Mouse (Mus musculus) spleen, postnatal 36 days (tissue): ENCODE results near the gene Hmx1.

ENCODE experiments used
- DNase-seq, 2 experiments: peaks; one replicate each; pipeline ENCODE4 v3.0.0; 2022; ENCODE audit warnings: low spot score in 2 of 2, mixed read lengths in 1 of 2

The Hmx1 gene

GRCm38 (mm10) chr5:35398310-35398910, 9.5 kb downstream of the Hmx1 start:
- DNase-seq: no peak

- DNase-seq: no peak
Measured at GRCm38 (mm10) chr5:35399061-35399460, 10.2 kb downstream of the Hmx1 start.

- no peak for DNase-seq
Measured at GRCm38 (mm10) chr5:35399704-35400320, 10.9 kb downstream of the Hmx1 start.

- DNase-seq: no peak
Measured at GRCm38 (mm10) chr5:35401240-35401639, 12.3 kb downstream of the Hmx1 start.

- no peak for DNase-seq
Measured at GRCm38 (mm10) chr5:35407411-35407930, 18.6 kb downstream of the Hmx1 start.

- no peak for DNase-seq
Measured at GRCm38 (mm10) chr5:35411028-35411427, 22.1 kb downstream of the Hmx1 start.

- no peak for DNase-seq
Measured at GRCm38 (mm10) chr5:35412833-35413232, 23.9 kb downstream of the Hmx1 start.

GRCm38 (mm10) chr5:35417707-35418106, 28.8 kb downstream of the Hmx1 start:
- no peak for DNase-seq

GRCm38 (mm10) chr5:35421622-35422021, 32.7 kb downstream of the Hmx1 start:
- no peak for DNase-seq

GRCm38 (mm10) chr5:35425218-35425617, 36.3 kb downstream of the Hmx1 start:
- DNase-seq: no peak

- no peak for DNase-seq
Measured at GRCm38 (mm10) chr5:35427901-35428300, 39.0 kb downstream of the Hmx1 start.

GRCm38 (mm10) chr5:35428421-35428820, 39.5 kb downstream of the Hmx1 start:
- no peak for DNase-seq

- no peak for DNase-seq
Measured at GRCm38 (mm10) chr5:35432098-35432497, 43.2 kb downstream of the Hmx1 start.

GRCm38 (mm10) chr5:35434038-35434437, 45.1 kb downstream of the Hmx1 start:
- DNase-seq: no peak

GRCm38 (mm10) chr5:35434703-35435102, 45.8 kb downstream of the Hmx1 start:
- DNase-seq: no peak

- no peak for DNase-seq
Measured at GRCm38 (mm10) chr5:35438805-35439204, 49.9 kb downstream of the Hmx1 start.

GRCm38 (mm10) chr5:35440459-35440858, 51.6 kb downstream of the Hmx1 start:
- DNase-seq: no peak

GRCm38 (mm10) chr5:35441411-35441810, 52.5 kb downstream of the Hmx1 start:
- no peak for DNase-seq

GRCm38 (mm10) chr5:35444731-35445130, 55.8 kb downstream of the Hmx1 start:
- no peak for DNase-seq

- DNase-seq: no peak
Measured at GRCm38 (mm10) chr5:35447656-35448443, 58.9 kb downstream of the Hmx1 start.
